ENCODE assay signal across 10 mouse cellular contexts in genomic region chr19:26891306-26891964, GRCm38 (mm10). TPM values are rescaled to one million over a fixed set of nuclear protein-coding genes. Genes with fewer than 3 reads are reported as not detected.
A peak's percentile ranks its signal among the peaks of the same experiment; 100 is the strongest.
DNase-seq lines count a peak whose midpoint lies in the region; ATAC-seq and TF ChIP-seq lines count a peak whose summit lies in the region.
"Had no signal": no experiment of that assay in that cellular context is flagged by ENCODE, and none has a peak within 500 bp of the region (broad histone marks: within the 10 kb centered on the region; RNA-seq: fewer than 3 reads in every experiment).

No protein-coding gene starts in this region.

- no peak for TF ChIP-seq CTCF in hindbrain, postnatal 0 days (IDR thresholded peaks at IDR 0.05; ENCODE audit: low read depth)

- DNase-seq in hindbrain, postnatal 0 days (ENCODE audit: low spot score): peak; percentile 57
- peak; percentile 81 for DNase-seq in brain, adult 2 months (ENCODE audit: low read depth, low spot score)
- DNase-seq in kidney, adult 11 months: peak; percentile 41
- DNase-seq in lung, postnatal 14 days: peak; percentile 62
- no peak for DNase-seq in retina, embryonic 14.5 days (ENCODE audit: low spot score)
- DNase-seq in thymus, postnatal 4 days: no peak

- H3K9me3 ChIP-seq in hindbrain, postnatal 0 days (ENCODE audit: low read length): no peaks in the 10 kb centered on the region
- no peaks in the 10 kb centered on the region for H3K9me3 ChIP-seq in hindbrain, embryonic 12.5 days (replicated peaks)

- H3K9ac ChIP-seq in hindbrain, postnatal 0 days (replicated peaks; ENCODE audit: low read length): no peak overlapping the region
- no peak overlapping the region for H3K9ac ChIP-seq in hindbrain, embryonic 12.5 days

- H3K4me3 ChIP-seq in hindbrain, postnatal 0 days (ENCODE audit: low read length): no peak overlapping the region
- H3K4me3 ChIP-seq in hindbrain, embryonic 12.5 days: no peak overlapping the region
- H3K4me3 ChIP-seq: left cerebral cortex, adult 2 months had no signal

- H3K36me3 ChIP-seq in hindbrain, postnatal 0 days (ENCODE audit: insufficient read depth, low read length): no peaks in the 10 kb centered on the region
- no peaks in the 10 kb centered on the region for H3K36me3 ChIP-seq in hindbrain, embryonic 12.5 days
- H3K36me3 ChIP-seq: G1E had no signal

- H3K4me2 ChIP-seq in hindbrain, postnatal 0 days (ENCODE audit: low read depth, low read length): no peak overlapping the region
- H3K4me2 ChIP-seq in hindbrain, embryonic 12.5 days (replicated peaks): no peak overlapping the region

- ATAC-seq in hindbrain, postnatal 0 days: no peak
- ATAC-seq in hindbrain, embryonic 12.5 days (ENCODE audit: low FRiP score): no peak
- no peak for ATAC-seq in CD4-positive, CD25-positive, alpha-beta regulatory T cell, adult 4 months

- 52% methylated on average over 9 of the region's 9 CpGs for WGBS in hindbrain, postnatal 0 days
- 90% methylated on average over 9 of the region's 9 CpGs for WGBS in hindbrain, embryonic 12.5 days

- H3K27me3 ChIP-seq in hindbrain, postnatal 0 days (ENCODE audit: insufficient read depth, low read length): no peaks in the 10 kb centered on the region
- H3K27me3 ChIP-seq in hindbrain, embryonic 12.5 days: no peaks in the 10 kb centered on the region

- H3K4me1 ChIP-seq in hindbrain, postnatal 0 days (ENCODE audit: insufficient read depth, low read length): no peaks in the 10 kb centered on the region
- H3K4me1 ChIP-seq in hindbrain, embryonic 12.5 days: 0 out of 2 replicates have a peak, but pooled peaks cover 4% of the 10 kb centered on the region

- H3K27ac ChIP-seq in hindbrain, postnatal 0 days: no peak overlapping the region
- H3K27ac ChIP-seq in hindbrain, embryonic 12.5 days: no peak overlapping the region
- H3K27ac ChIP-seq: left cerebral cortex, adult 2 months had no signal

RNA-seq across cellular contexts. Expression of gene Gm815, which starts 5.8 kb away (rescaled TPM):
- total RNA-seq in hindbrain, postnatal 0 days (2014; rRNA removed): not detected in 2 replicates
- not detected in 2 replicates for polyA plus RNA-seq in hindbrain, postnatal 0 days (2015; fragmentation: Nextera tagmentation; extraction: Ambion mirVana)
- polyA plus RNA-seq in hindbrain, embryonic 12.5 days (2016; fragmentation: Nextera tagmentation; extraction: Ambion mirVana): not detected in 2 replicates
- polyA plus RNA-seq in CD4-positive, CD25-positive, alpha-beta regulatory T cell, adult 4 months (2017; shearing (Covaris generic)): not detected
- total RNA-seq: G1E; left cerebral cortex, adult 2 months had no signal
- polyA plus RNA-seq: G1E had no signal

Comparison
In these comparisons a context has a peak if more than half of its experiments do, and no peak if none do; other contexts are left out.
1. DNase-seq: peak in hindbrain, postnatal 0 days (single experiment), brain, adult 2 months (single experiment), kidney, adult 11 months (single experiment) and lung, postnatal 14 days (single experiment); none in retina, embryonic 14.5 days (single experiment) and thymus, postnatal 4 days (single experiment).